ENCODE assay signal across 15 mouse cellular contexts in the genomic region with DNA sequence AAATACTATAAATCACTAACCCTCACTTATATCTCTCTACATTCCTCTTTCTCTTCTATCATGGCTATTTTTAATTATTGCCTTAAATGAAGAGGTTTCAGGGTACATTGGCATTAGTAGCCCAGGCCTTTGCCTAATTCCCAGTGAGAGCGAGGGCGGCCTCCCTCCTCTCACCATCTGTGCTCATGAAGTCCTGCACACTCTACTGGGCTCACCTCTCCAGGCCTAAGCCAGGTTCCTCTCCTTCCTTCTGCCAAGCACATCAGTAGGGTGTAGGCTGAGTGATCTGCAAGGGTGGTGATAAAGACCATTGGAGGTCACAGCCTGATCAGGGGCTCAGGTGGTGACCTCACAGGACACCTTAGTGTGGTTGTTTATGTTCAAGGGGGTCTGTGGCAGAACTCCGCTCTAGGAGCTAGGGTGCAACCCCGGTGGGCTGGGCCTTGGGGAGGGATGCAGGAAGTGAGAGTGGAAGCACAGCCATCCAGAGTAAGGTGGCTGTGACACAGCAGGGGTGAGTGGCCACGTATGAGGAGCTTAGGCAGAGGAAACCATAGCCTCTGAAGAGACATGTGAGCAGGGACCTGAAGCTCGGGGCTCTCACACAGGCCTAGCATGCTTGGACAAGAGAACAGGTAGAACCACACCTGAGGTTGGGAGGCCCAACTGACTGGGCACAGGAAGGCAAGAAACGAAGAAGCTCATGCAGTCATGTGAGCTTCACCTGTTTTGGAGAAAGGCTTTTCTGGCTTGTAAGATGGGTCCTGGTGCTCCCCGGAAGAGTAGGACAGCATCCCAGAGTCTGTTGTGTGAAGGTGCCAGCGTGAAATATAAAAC. TPM values are rescaled to one million over a fixed set of nuclear protein-coding genes. Genes with fewer than 3 reads are reported as not detected.
DNase-seq lines count a peak whose midpoint lies in the region; ATAC-seq and TF ChIP-seq lines count a peak whose summit lies in the region.
"Had no signal": no experiment of that assay in that cellular context is flagged by ENCODE, and none has a peak within 500 bp of the region (broad histone marks: within the 10 kb centered on the region; RNA-seq: fewer than 3 reads in every experiment).

No protein-coding gene starts in this region.

- no peak for TF ChIP-seq EP300 in lung, postnatal 0 days (IDR thresholded peaks at IDR 0.05)

- intact Hi-C loops in gastrocnemius, adult 2 months (cut with DNase I) = no loop called here

- no peak for ATAC-seq in lung, postnatal 0 days
- ATAC-seq in hindbrain, embryonic 16.5 days = no peak
- ATAC-seq: forebrain, embryonic 14.5 days had no signal

- H3K4me1 ChIP-seq in lung, adult 2 months (ENCODE audit: control insufficient read depth, insufficient read depth, low read length) = no peaks in the 10 kb centered on the region
- H3K4me1 ChIP-seq in lung, postnatal 0 days (ENCODE audit: insufficient read depth, low read depth, low read length) = no peaks in the 10 kb centered on the region
- peaks cover 74% of the 10 kb centered on the region for H3K4me1 ChIP-seq in cerebellum, adult 2 months (ENCODE audit: control insufficient read depth, insufficient read depth, low read length)
- peaks cover 18% of the 10 kb centered on the region for H3K4me1 ChIP-seq in limb, embryonic 10.5 days
- no peaks in the 10 kb centered on the region for H3K4me1 ChIP-seq in hindbrain, embryonic 16.5 days (ENCODE audit: control insufficient read depth, insufficient read depth, low read depth, low read length)

- no peaks in the 10 kb centered on the region for H3K9me3 ChIP-seq in lung, postnatal 0 days (ENCODE audit: low read length)
- H3K9me3 ChIP-seq in limb, embryonic 10.5 days (replicated peaks) = no peaks in the 10 kb centered on the region
- H3K9me3 ChIP-seq in hindbrain, embryonic 16.5 days (ENCODE audit: control insufficient read depth, low read length) = no peaks in the 10 kb centered on the region
- H3K9me3 ChIP-seq: embryonic facial prominence, embryonic 15.5 days; limb, embryonic 12.5 days; megakaryocyte, embryonic 14.5 days had no signal

- H3K9ac ChIP-seq in lung, postnatal 0 days (replicated peaks; ENCODE audit: low read depth) = no peak overlapping the region
- no peak overlapping the region for H3K9ac ChIP-seq in hindbrain, embryonic 16.5 days (ENCODE audit: low read depth, low read length)
- H3K9ac ChIP-seq: embryonic facial prominence, embryonic 15.5 days; limb, embryonic 12.5 days had no signal

- no peak for TF ChIP-seq CTCF in gastrocnemius, adult 2 months (IDR thresholded peaks at IDR 0.05)
- no peak for TF ChIP-seq CTCF in lung, adult 2 months (IDR thresholded peaks at IDR 0.05; ENCODE audit: insufficient read depth, low read length)
- no peak for TF ChIP-seq CTCF in lung, postnatal 0 days (IDR thresholded peaks at IDR 0.05)
- no peak for TF ChIP-seq CTCF in cerebellum, adult 2 months (IDR thresholded peaks at IDR 0.05; ENCODE audit: borderline replicate concordance, insufficient read depth, low read depth, low read length)

- H3K27me3 ChIP-seq in lung, postnatal 0 days (replicated peaks; ENCODE audit: insufficient read depth, low read length) = no peaks in the 10 kb centered on the region
- no peaks in the 10 kb centered on the region for H3K27me3 ChIP-seq in cerebellum, adult 2 months (ENCODE audit: control insufficient read depth, insufficient read depth, low read length)
- H3K27me3 ChIP-seq in limb, embryonic 10.5 days (ENCODE audit: low read depth, poor library complexity, severe bottlenecking) = no peaks in the 10 kb centered on the region
- H3K27me3 ChIP-seq in hindbrain, embryonic 16.5 days (replicated peaks; ENCODE audit: control insufficient read depth, insufficient read depth, low read length) = no peaks in the 10 kb centered on the region
- H3K27me3 ChIP-seq: embryonic facial prominence, embryonic 15.5 days; limb, embryonic 12.5 days had no signal

- no peak overlapping the region for H3K4me2 ChIP-seq in lung, postnatal 0 days (replicated peaks; ENCODE audit: low read depth, low read length)
- no peak overlapping the region for H3K4me2 ChIP-seq in hindbrain, embryonic 16.5 days (ENCODE audit: low read length)
- H3K4me2 ChIP-seq: embryonic facial prominence, embryonic 15.5 days; limb, embryonic 12.5 days had no signal

- no peak for TF ChIP-seq POLR2A in lung, adult 2 months (IDR thresholded peaks at IDR 0.05; ENCODE audit: borderline replicate concordance, extremely low read depth, low read depth, low read length)
- no peak for TF ChIP-seq POLR2A in cerebellum, adult 2 months (IDR thresholded peaks at IDR 0.05; ENCODE audit: borderline replicate concordance, insufficient read depth, low read length)

- 81% methylated on average over 9 of the region's 9 CpGs for WGBS in lung, adult 2 months
- 85% methylated on average over 9 of the region's 9 CpGs for WGBS in lung, postnatal 0 days
- 50% methylated on average over 9 of the region's 9 CpGs for WGBS in cerebellum, adult 2 months
- WGBS in limb, embryonic 10.5 days = 86% methylated on average over 9 of the region's 9 CpGs
- WGBS in hindbrain, embryonic 16.5 days = 95% methylated on average over 9 of the region's 9 CpGs

- H3K36me3 ChIP-seq in lung, postnatal 0 days (ENCODE audit: insufficient read depth, low read length) = no peaks in the 10 kb centered on the region
- H3K36me3 ChIP-seq in limb, embryonic 10.5 days = no peaks in the 10 kb centered on the region
- no peaks in the 10 kb centered on the region for H3K36me3 ChIP-seq in hindbrain, embryonic 16.5 days (ENCODE audit: control insufficient read depth, insufficient read depth, low read length)
- H3K36me3 ChIP-seq: embryonic facial prominence, embryonic 15.5 days; limb, embryonic 12.5 days had no signal

- DNase-seq in gastrocnemius, adult 8-10 months (ENCODE audit: low spot score in 2 of 2) = peak; percentile 1 to 2
- DNase-seq in gastrocnemius, adult 2 months = no peak
- peak; percentile 1 for DNase-seq in lung, adult 2 months
- no peak for DNase-seq in lung, postnatal 0 days (ENCODE audit: low spot score)
- DNase-seq in cerebellum, adult 2 months = peak; percentile 62 to 82
- DNase-seq in limb, embryonic 10.5 days (ENCODE audit: low spot score) = peak; percentile 26
- DNase-seq in urinary bladder, postnatal 14 days (ENCODE audit: low spot score) = no peak
- DNase-seq: kidney, adult 9 months; lung, adult 18-20 months; thymus, adult 18-20 months had no signal

- H3K27ac ChIP-seq in gastrocnemius, adult 2 months = no peak overlapping the region
- H3K27ac ChIP-seq in lung, postnatal 0 days (ENCODE audit: low read length) = no peak overlapping the region
- H3K27ac ChIP-seq in cerebellum, adult 2 months (ENCODE audit: insufficient read depth, low read length) = no peak overlapping the region
- H3K27ac ChIP-seq in limb, embryonic 10.5 days = no peak overlapping the region
- H3K27ac ChIP-seq in hindbrain, embryonic 16.5 days (ENCODE audit: low read depth, low read length) = no peak overlapping the region
- H3K27ac ChIP-seq: embryonic facial prominence, embryonic 15.5 days; limb, embryonic 12.5 days had no signal

- no peak overlapping the region for H3K4me3 ChIP-seq in gastrocnemius, adult 2 months
- H3K4me3 ChIP-seq in lung, adult 2 months (replicated peaks; ENCODE audit: extremely low read depth, low read depth, low read length) = no peak overlapping the region
- H3K4me3 ChIP-seq in lung, postnatal 0 days (ENCODE audit: low read depth, low read length) = no peak overlapping the region
- H3K4me3 ChIP-seq in cerebellum, adult 2 months (replicated peaks; ENCODE audit: insufficient read depth, low read depth, low read length) = no peak overlapping the region
- no peak overlapping the region for H3K4me3 ChIP-seq in limb, embryonic 10.5 days
- H3K4me3 ChIP-seq in hindbrain, embryonic 16.5 days (ENCODE audit: low read length) = no peak overlapping the region
- H3K4me3 ChIP-seq: embryonic facial prominence, embryonic 15.5 days; limb, embryonic 12.5 days; megakaryocyte, embryonic 14.5 days had no signal

RNA-seq across cellular contexts. Expression of a gene that starts 29.2 kb away (rescaled TPM):
- 1 to 10 TPM; 4.0 to 9.7 (median 5.3) TPM for total RNA-seq in gastrocnemius, adult 8-10 months (2022)
- 1 to 10 TPM; 5.0 to 7.4 TPM for total RNA-seq in gastrocnemius, adult 2 months (2021)
- polyA plus RNA-seq in lung, adult 2 months (2012; rRNA removed) = 78.2 and 94.2 TPM in 2 replicates
- 30.1 and 35.4 TPM in 2 replicates for polyA plus RNA-seq in lung, postnatal 0 days (2015; fragmentation: Nextera tagmentation; extraction: Ambion mirVana)
- 235 and 254 TPM in 2 replicates for polyA plus RNA-seq in cerebellum, adult 2 months (2012; rRNA removed)
- 10.6 and 11.5 TPM in 2 replicates for polyA plus RNA-seq in limb, embryonic 10.5 days (2016; fragmentation: Nextera tagmentation; extraction: Ambion mirVana)
- 31.9 and 34.6 TPM in 2 replicates for polyA plus RNA-seq in hindbrain, embryonic 16.5 days (2015; fragmentation: Nextera tagmentation; extraction: Ambion mirVana)

Comparison
In these comparisons a context has a peak if more than half of its experiments do, and no peak if none do; other contexts are left out.
1. DNase-seq: peak in gastrocnemius, adult 8-10 months (2 of 2), lung, adult 2 months (single experiment), cerebellum, adult 2 months (2 of 2) and limb, embryonic 10.5 days (single experiment); none in gastrocnemius, adult 2 months (single experiment), lung, postnatal 0 days (single experiment) and urinary bladder, postnatal 14 days (single experiment).